Mouse (Mus musculus): ENCODE measurements at regions not wholly inside any gene's neighbourhood (a gene's known extent, or its start where the extent isn't known, plus 50 kb on each side); places are given as distances from the start of the nearest gene placed in this dataset.

GRCm38 (mm10) chr6:73401059-73401458, 68.4 kb downstream of the 4931417E11Rik start:
- no peak for DNase-seq (ENCODE audit: low spot score)

- no peak for DNase-seq (ENCODE audit: low spot score)
Measured at GRCm38 (mm10) chr6:73389301-73389700, 80.2 kb downstream of the 4931417E11Rik start.

- DNase-seq (ENCODE audit: low spot score), result no peak
Measured at GRCm38 (mm10) chr6:73386261-73386660, 83.2 kb downstream of the 4931417E11Rik start.

- DNase-seq (ENCODE audit: low spot score), result no peak
Measured at GRCm38 (mm10) chr6:73379825-73380224, 89.6 kb downstream of the 4931417E11Rik start.

- no peak for DNase-seq (ENCODE audit: low spot score)
Measured at GRCm38 (mm10) chr6:73377884-73378283, 91.6 kb downstream of the 4931417E11Rik start.

DNA sequence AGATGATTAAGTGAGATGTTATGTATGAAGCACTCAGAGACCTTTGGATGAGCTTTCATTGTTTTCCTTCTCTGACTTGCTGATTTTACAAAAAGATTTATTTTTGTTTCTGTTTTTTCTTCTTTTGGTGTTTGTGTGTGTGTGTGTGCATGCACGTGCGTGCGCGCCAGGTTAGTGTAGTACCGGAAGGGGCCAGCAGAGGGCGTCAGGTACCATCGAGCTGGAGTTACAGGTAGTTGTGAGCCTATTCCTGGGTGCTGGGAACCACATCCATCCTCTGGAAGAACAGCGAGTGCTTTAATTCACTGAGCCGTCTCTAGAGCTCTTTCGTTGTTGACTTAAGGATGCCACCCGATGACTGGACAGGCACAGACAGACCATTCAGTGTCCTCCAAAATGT, 93.2 kb downstream of the 4931417E11Rik start:
- DNase-seq (ENCODE audit: low spot score), result no peak

DNA sequence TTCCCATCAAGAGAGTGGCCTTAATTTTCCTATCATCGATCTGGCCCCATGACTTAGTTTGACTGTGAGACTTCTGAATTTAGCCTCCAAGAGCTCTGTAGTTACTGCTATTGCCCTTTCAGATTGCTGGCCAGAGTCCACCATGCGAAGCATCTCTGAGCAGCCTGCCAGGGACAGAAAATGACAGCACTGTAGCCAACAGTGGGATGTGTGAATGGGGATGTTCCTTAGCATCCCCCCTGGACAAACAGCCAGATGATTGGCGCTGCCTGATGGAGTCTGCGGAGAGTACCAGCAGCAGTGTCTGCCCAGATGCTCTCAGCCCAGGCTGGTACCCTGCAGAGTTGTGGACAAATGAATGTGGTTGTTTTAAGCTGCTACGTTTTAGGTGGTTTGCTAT, 96.6 kb downstream of the 4931417E11Rik start:
- DNase-seq (ENCODE audit: low spot score), result no peak

DNA sequence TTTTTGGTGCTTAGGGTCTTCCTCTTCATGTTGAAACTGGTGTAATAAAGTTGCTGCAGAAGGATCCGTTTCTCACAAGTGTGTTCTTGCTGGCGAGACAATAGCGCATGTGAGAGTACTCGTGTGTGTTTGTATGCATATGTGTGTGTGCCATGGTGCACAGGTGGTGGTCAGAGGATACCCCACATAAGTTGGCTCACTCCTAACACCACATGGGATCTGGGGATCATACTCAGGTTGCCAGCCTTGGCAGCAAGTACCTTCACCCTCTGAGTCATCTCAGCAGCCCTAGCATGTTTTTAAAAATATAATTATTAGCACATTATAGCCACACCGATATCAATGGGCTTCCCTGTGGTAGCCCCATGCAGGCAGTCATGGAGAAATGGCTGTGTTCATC, 97.6 kb downstream of the 4931417E11Rik start:
- no peak for DNase-seq (ENCODE audit: low spot score)

DNA sequence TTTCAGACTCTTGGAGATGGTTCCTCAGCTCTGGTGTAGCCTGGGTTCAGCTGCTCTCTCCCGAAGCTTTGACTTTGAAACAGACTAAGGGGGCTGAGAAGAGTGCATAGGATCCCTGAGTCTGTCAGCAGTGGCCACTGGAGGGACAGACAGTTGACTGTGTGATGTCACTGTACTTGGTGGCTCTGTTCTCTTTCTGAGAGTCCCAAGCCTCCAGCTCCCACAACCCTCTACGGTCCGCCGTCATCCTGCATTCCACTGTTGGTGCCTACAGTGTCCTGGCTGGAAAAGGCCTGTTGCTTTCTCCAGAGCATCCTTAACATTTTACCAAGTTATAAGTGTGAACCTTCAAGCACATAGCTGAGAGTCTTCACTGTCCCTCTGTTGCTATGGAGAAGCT, 98.6 kb downstream of the 4931417E11Rik start:
- no peak for DNase-seq (ENCODE audit: low spot score)

DNA sequence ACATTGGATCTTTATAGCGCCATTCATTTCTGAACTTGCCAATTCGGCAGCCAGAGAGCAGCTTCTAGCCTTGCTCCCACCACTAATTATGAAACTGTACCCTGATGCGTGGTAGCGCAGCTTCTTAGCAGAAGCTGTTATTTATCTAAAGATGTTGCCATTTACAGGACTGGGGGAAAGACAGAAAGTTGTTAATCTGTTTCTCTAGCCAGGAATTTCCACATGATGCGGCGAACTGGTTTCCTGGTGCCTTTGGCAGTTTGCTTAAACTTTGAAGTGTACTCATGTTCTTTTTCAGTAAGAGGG, 100.7 kb downstream of the 4931417E11Rik start:
- no peak for DNase-seq (ENCODE audit: low spot score)

DNA sequence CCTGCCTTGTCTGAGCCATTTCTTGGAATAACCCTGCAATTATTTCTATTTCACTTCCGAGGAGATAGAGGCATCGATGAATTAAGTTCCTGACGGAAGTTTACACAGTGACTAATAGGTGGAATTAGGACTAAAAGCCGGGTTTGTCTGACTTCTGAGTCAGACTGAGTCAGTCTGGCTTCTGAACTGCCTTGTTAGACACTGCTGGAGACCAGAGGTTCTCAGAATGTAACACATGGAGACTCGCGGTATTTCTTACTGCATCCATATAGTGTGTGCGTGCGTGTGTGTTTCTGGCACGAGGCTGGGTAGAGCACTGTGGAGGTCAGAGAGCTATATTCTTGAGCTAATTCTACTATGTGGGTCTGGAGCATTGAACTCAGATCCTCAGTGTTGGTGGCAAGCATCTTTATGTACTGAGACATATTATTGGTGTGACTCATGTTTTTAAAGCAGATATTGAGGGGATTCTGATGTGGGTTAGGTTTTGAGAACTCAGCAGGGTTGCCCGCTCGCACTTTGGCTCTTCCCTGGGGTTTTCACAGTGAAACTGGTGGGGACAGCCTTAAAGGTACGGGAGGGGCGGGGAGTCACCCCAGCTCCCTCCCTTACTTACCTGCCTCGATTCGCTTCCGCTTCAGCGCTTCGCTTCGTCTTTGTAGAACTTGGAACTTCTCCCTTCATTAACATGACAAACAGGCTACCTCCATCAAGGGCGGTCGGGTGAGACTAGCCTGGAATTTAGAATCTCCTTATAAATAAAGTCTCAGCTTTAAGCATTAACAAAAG, 101.2 kb downstream of the 4931417E11Rik start:
- no peak for DNase-seq (ENCODE audit: low spot score)

DNA sequence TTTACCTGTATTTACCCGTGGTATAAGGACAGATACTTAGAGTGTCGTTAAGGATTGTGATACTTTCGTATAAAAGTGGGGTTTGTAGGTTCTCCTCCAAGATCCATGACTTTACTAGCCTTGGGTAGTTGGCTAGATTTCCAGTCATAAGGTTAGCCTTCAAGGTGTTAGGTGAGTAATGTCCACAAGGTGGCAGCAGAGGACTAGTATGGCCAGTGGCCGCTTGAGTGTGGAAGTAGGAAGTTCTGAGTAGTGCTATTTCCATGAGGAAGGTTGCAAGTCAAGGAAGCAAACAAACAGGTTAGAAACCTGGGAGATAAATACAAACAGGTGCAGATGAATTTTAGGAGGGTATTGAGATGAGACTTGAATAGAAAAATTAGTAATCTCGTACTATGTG, 101.9 kb downstream of the 4931417E11Rik start:
- DNase-seq (ENCODE audit: low spot score), result peak; percentile 91

DNA sequence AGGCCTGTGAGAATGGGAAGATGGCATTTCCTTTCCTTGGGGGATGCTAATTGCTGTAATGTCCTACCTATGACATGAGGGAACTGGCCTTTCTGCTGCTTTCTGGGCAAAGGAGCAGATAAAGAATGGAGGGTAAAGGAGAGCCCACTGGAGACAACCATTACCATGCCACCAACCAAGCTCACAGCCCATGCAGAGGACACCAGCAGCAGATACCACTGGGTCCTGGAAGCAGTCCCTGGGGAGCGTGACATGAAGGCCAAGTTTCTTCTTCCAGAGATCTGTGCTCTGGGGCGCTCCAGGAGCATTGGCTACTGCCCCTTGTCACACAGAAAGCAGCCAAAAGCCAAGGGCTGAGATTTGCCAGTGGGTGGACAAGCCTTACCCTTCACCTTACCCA, 102.8 kb downstream of the 4931417E11Rik start:
- no peak for DNase-seq (ENCODE audit: low spot score)

- DNase-seq (ENCODE audit: low spot score), result no peak
Measured at GRCm38 (mm10) chr6:73365306-73365705, 104.2 kb downstream of the 4931417E11Rik start.

- no peak for DNase-seq (ENCODE audit: low spot score)
Measured at GRCm38 (mm10) chr6:73334995-73335394, 86.8 kb downstream of the Suclg1 start.

- DNase-seq (ENCODE audit: low spot score), result no peak
Measured at GRCm38 (mm10) chr6:73329666-73330065, 81.5 kb downstream of the Suclg1 start.

Measured in adipocyte (in vitro differentiated cells).